Mouse (Mus musculus) heart, postnatal 4 days (tissue): Measurements from ENCODE around the gene 4933409G03Rik. TPM values are rescaled to one million over a fixed set of nuclear protein-coding genes. Genes with fewer than 3 reads are reported as not detected.
"Not testable (repeated sequence)": the region's sequence is repeated elsewhere in the genome, so short reads cannot be mapped to it uniquely, and the experiment has no call there.

Experiments used
- DNase-seq: peaks from one replicate; pipeline ENCODE4 v3.0.0; 2021
- total RNA-seq, 2 experiments: library from RNA; stranded (reverse); gene quantifications; 2 replicates each; pipeline ENCODE4 v1.2.3; 2021

The 4933409G03Rik gene
- total RNA-seq: not detected

GRCm38 (mm10) chr2:68582113-68582512 is at the start of gene 4933409G03Rik:
4933409G03Rik (plus strand) TSS chr2:68582413.
- no peak for DNase-seq

- DNase-seq: no peak
Observed at GRCm38 (mm10) chr2:68544190-68544589, 38.0 kb upstream of the 4933409G03Rik start.

GRCm38 (mm10) chr2:68560821-68561220 is 21.4 kb upstream of the 4933409G03Rik start:
- no peak for DNase-seq

GRCm38 (mm10) chr2:68563331-68563730 is 18.9 kb upstream of the 4933409G03Rik start:
- peak; percentile 49 for DNase-seq

- peak; percentile 76 for DNase-seq
Observed at GRCm38 (mm10) chr2:68568361-68568760, 13.9 kb upstream of the 4933409G03Rik start.

GRCm38 (mm10) chr2:68572340-68572739 is 9.9 kb upstream of the 4933409G03Rik start:
- peak; percentile 49 for DNase-seq

GRCm38 (mm10) chr2:68592765-68593164 is 10.6 kb downstream of the 4933409G03Rik start:
- no peak for DNase-seq

- DNase-seq: not testable (repeated sequence)
Observed at GRCm38 (mm10) chr2:68656186-68656585, 74.0 kb downstream of the 4933409G03Rik start, which contains the start of gene 4932414N04Rik. 4932414N04Rik (plus strand) TSS chr2:68656486.

Other genes with a start within 250 kb of the 4933409G03Rik start
- 100 to 1,000 TPM; 160 to 163 TPM for gene Stk39, start 110.1 kb upstream of the 4933409G03Rik start, total RNA-seq
- not detected for gene 4932414N04Rik, start 74.1 kb downstream of the 4933409G03Rik start, total RNA-seq